Mouse (Mus musculus): Measurements from ENCODE around the gene Ttc21b. TPM values are rescaled to one million over a fixed set of nuclear protein-coding genes. Genes with fewer than 3 reads are reported as not detected.

Ttc21b gene
- polyA plus RNA-seq, 1 experiment from 2014 or later, result 20.1 TPM

- Histone ChIP-seq H3K27me3 (ENCODE audit: control insufficient read depth, insufficient read depth, low read length) (no peaks in the 10 kb centered on the region), H3K4me3 (ENCODE audit: low read length) (no peak overlapping the region), H3K9ac (ENCODE audit: low read depth, low read length) (no peak overlapping the region), H3K4me2 (replicated peaks; ENCODE audit: low read depth, low read length) (no peak overlapping the region), H3K9me3 (ENCODE audit: control insufficient read depth, low read length) (no peaks in the 10 kb centered on the region), H3K36me3 (ENCODE audit: control insufficient read depth, insufficient read depth, low read length) (no peaks in the 10 kb centered on the region), H3K27ac (ENCODE audit: low read depth, low read length) (no peak overlapping the region), H3K4me1 (ENCODE audit: control insufficient read depth, insufficient read depth, low read length) (no peaks in the 10 kb centered on the region)
- 9% methylated on average over 3 of the region's 3 CpGs for WGBS
- no peak; the same call in 1 of the 2 replicates for ATAC-seq (ENCODE audit: low FRiP score, low TSS enrichment)
Measured at GRCm38 (mm10) chr2:66150531-66150930, 105.9 kb downstream of the Ttc21b start.

GRCm38 (mm10) chr2:66148654-66149230 is 107.7 kb downstream of the Ttc21b start:
- H3K4me3 ChIP-seq (ENCODE audit: low read length), result no peak overlapping the region
- H3K4me1 ChIP-seq (ENCODE audit: control insufficient read depth, insufficient read depth, low read length), result 0 out of 2 replicates have a peak, but pooled peaks cover 9% of the 10 kb centered on the region
- H3K9me3 ChIP-seq (ENCODE audit: control insufficient read depth, low read length), result no peaks in the 10 kb centered on the region
- H3K27me3 ChIP-seq (ENCODE audit: control insufficient read depth, insufficient read depth, low read length), result no peaks in the 10 kb centered on the region
- no peak overlapping the region for H3K27ac ChIP-seq (ENCODE audit: low read depth, low read length)
- no peaks in the 10 kb centered on the region for H3K36me3 ChIP-seq (ENCODE audit: control insufficient read depth, insufficient read depth, low read length)
- ATAC-seq (ENCODE audit: low FRiP score, low TSS enrichment), result no peak
- WGBS, result 79% methylated on average over 10 of the region's 10 CpGs
- H3K9ac ChIP-seq (ENCODE audit: low read depth, low read length), result no peak overlapping the region
- no peak overlapping the region for H3K4me2 ChIP-seq (replicated peaks; ENCODE audit: low read depth, low read length)

GRCm38 (mm10) chr2:66146473-66146872 is 109.9 kb downstream of the Ttc21b start:
- peak overlapping the region; percentile 72; the same call in 1 of the 2 replicates for H3K27ac ChIP-seq (ENCODE audit: low read depth, low read length)

GRCm38 (mm10) chr2:66144770-66145169 is 111.6 kb downstream of the Ttc21b start:
- Histone ChIP-seq H3K27me3 (ENCODE audit: control insufficient read depth, insufficient read depth, low read length) (no peaks in the 10 kb centered on the region), H3K4me2 (replicated peaks; ENCODE audit: low read depth, low read length) (no peak overlapping the region), H3K4me1 (ENCODE audit: control insufficient read depth, insufficient read depth, low read length) (0 out of 2 replicates have a peak, but pooled peaks cover 9% of the 10 kb centered on the region), H3K36me3 (ENCODE audit: control insufficient read depth, insufficient read depth, low read length) (no peaks in the 10 kb centered on the region), H3K9ac (ENCODE audit: low read depth, low read length) (no peak overlapping the region), H3K4me3 (ENCODE audit: low read length) (no peak overlapping the region), H3K9me3 (ENCODE audit: control insufficient read depth, low read length) (no peaks in the 10 kb centered on the region), H3K27ac (ENCODE audit: low read depth, low read length) (no peak overlapping the region; the same call in 1 of the 2 replicates)
- WGBS, result 9% methylated on average over 5 of the region's 5 CpGs
- peak; percentile 58; the same call in 1 of the 2 replicates for ATAC-seq (ENCODE audit: low FRiP score, low TSS enrichment)

More at GRCm38 (mm10) chr2:66146473-66146872, 109.9 kb downstream of the Ttc21b start:
- H3K4me1 ChIP-seq (ENCODE audit: control insufficient read depth, insufficient read depth, low read length), result 0 out of 2 replicates have a peak, but pooled peaks cover 9% of the 10 kb centered on the region
- no peaks in the 10 kb centered on the region for H3K9me3 ChIP-seq (ENCODE audit: control insufficient read depth, low read length)
- no peak overlapping the region for H3K9ac ChIP-seq (ENCODE audit: low read depth, low read length)
- H3K4me2 ChIP-seq (replicated peaks; ENCODE audit: low read depth, low read length), result no peak overlapping the region
- H3K36me3 ChIP-seq (ENCODE audit: control insufficient read depth, insufficient read depth, low read length), result no peaks in the 10 kb centered on the region
- no peaks in the 10 kb centered on the region for H3K27me3 ChIP-seq (ENCODE audit: control insufficient read depth, insufficient read depth, low read length)
- no peak overlapping the region for H3K4me3 ChIP-seq (ENCODE audit: low read length)
- peak; percentile 45; the same call in 1 of the 2 replicates for ATAC-seq (ENCODE audit: low FRiP score, low TSS enrichment)
- 48% methylated on average over 4 of the region's 4 CpGs for WGBS

GRCm38 (mm10) chr2:66143284-66143683 is 113.1 kb downstream of the Ttc21b start:
- 94% methylated on average over 4 of the region's 4 CpGs for WGBS
- no peaks in the 10 kb centered on the region for H3K36me3 ChIP-seq (ENCODE audit: control insufficient read depth, insufficient read depth, low read length)
- no peak overlapping the region for H3K4me3 ChIP-seq (ENCODE audit: low read length)
- H3K9me3 ChIP-seq (ENCODE audit: control insufficient read depth, low read length), result no peaks in the 10 kb centered on the region
- no peak overlapping the region for H3K9ac ChIP-seq (ENCODE audit: low read depth, low read length)
- no peaks in the 10 kb centered on the region for H3K27me3 ChIP-seq (ENCODE audit: control insufficient read depth, insufficient read depth, low read length)
- H3K27ac ChIP-seq (ENCODE audit: low read depth, low read length), result no peak overlapping the region
- H3K4me1 ChIP-seq (ENCODE audit: control insufficient read depth, insufficient read depth, low read length), result 0 out of 2 replicates have a peak, but pooled peaks cover 9% of the 10 kb centered on the region
- no peak for ATAC-seq (ENCODE audit: low FRiP score, low TSS enrichment)
- no peak overlapping the region for H3K4me2 ChIP-seq (replicated peaks; ENCODE audit: low read depth, low read length)

- Histone ChIP-seq H3K27me3 (ENCODE audit: control insufficient read depth, insufficient read depth, low read length) (no peaks in the 10 kb centered on the region), H3K9ac (ENCODE audit: low read depth, low read length) (no peak overlapping the region), H3K4me2 (replicated peaks; ENCODE audit: low read depth, low read length) (no peak overlapping the region), H3K9me3 (ENCODE audit: control insufficient read depth, low read length) (no peaks in the 10 kb centered on the region), H3K36me3 (ENCODE audit: control insufficient read depth, insufficient read depth, low read length) (no peaks in the 10 kb centered on the region), H3K4me3 (ENCODE audit: low read length) (no peak overlapping the region), H3K27ac (ENCODE audit: low read depth, low read length) (no peak overlapping the region), H3K4me1 (ENCODE audit: control insufficient read depth, insufficient read depth, low read length) (0 out of 2 replicates have a peak, but pooled peaks cover 9% of the 10 kb centered on the region)
- WGBS, result 78% methylated on average over 2 of the region's 2 CpGs
- no peak for ATAC-seq (ENCODE audit: low FRiP score, low TSS enrichment)
Measured at GRCm38 (mm10) chr2:66142711-66143110, 113.7 kb downstream of the Ttc21b start.

GRCm38 (mm10) chr2:66142268-66142667 is 114.1 kb downstream of the Ttc21b start:
- Histone ChIP-seq H3K4me3 (ENCODE audit: low read length) (no peak overlapping the region), H3K27me3 (ENCODE audit: control insufficient read depth, insufficient read depth, low read length) (no peaks in the 10 kb centered on the region), H3K27ac (ENCODE audit: low read depth, low read length) (no peak overlapping the region), H3K9ac (ENCODE audit: low read depth, low read length) (no peak overlapping the region), H3K4me2 (replicated peaks; ENCODE audit: low read depth, low read length) (no peak overlapping the region), H3K9me3 (ENCODE audit: control insufficient read depth, low read length) (no peaks in the 10 kb centered on the region), H3K36me3 (ENCODE audit: control insufficient read depth, insufficient read depth, low read length) (no peaks in the 10 kb centered on the region), H3K4me1 (ENCODE audit: control insufficient read depth, insufficient read depth, low read length) (0 out of 2 replicates have a peak, but pooled peaks cover 9% of the 10 kb centered on the region)
- no peak for ATAC-seq (ENCODE audit: low FRiP score, low TSS enrichment)
- 89% methylated on average over 2 of the region's 2 CpGs for WGBS

- Histone ChIP-seq H3K4me3 (ENCODE audit: low read length) (no peak overlapping the region), H3K4me1 (ENCODE audit: control insufficient read depth, insufficient read depth, low read length) (0 out of 2 replicates have a peak, but pooled peaks cover 8% of the 10 kb centered on the region), H3K27ac (ENCODE audit: low read depth, low read length) (no peak overlapping the region), H3K27me3 (ENCODE audit: control insufficient read depth, insufficient read depth, low read length) (no peaks in the 10 kb centered on the region), H3K36me3 (ENCODE audit: control insufficient read depth, insufficient read depth, low read length) (no peaks in the 10 kb centered on the region), H3K9ac (ENCODE audit: low read depth, low read length) (no peak overlapping the region), H3K9me3 (ENCODE audit: control insufficient read depth, low read length) (no peaks in the 10 kb centered on the region), H3K4me2 (replicated peaks; ENCODE audit: low read depth, low read length) (no peak overlapping the region)
- 86% methylated on average over 4 of the region's 4 CpGs for WGBS
- no peak for ATAC-seq (ENCODE audit: low FRiP score, low TSS enrichment)
Measured at GRCm38 (mm10) chr2:66140246-66140645, 116.2 kb downstream of the Ttc21b start.
